Mouse (Mus musculus): Measurements from ENCODE around the gene Gm10471.
"Not testable (repeated sequence)": the region's sequence is repeated elsewhere in the genome, so short reads cannot be mapped to it uniquely, and the experiment has no call there.

Gene Gm10471

GRCm38 (mm10) chr5:26089191-26089590, at the start of gene Gm10471:
Gene Gm10471, minus strand, starts transcription at chr5:26089291.
- not testable (repeated sequence) for DNase-seq (ENCODE audit: low spot score)

DNA sequence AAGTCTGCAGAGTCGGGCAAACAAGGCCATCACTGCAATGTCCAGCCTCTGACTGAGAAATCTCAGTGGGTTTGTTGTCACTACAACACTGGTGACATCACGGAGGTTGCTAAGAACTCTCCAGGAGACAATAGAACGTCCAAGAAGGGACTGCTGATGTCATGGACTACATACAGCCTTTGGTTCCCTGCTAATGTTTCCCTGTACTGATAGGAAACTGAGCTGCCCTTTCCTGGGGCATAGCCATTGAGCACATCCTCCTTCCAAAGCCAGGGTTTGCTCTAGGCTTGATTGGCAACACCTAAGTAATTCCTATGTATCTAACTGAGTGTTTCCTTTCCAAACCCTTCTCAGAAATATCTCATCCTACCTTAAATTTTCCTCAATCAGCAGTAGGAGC, 32.2 kb upstream of the Gm10471 start, which contains the start of gene Gm10220:
TSS of gene Gm10220 (minus strand) at position 101 of the 400 bp plus-strand sequence.
- not testable (repeated sequence) for DNase-seq (ENCODE audit: low spot score)

DNA sequence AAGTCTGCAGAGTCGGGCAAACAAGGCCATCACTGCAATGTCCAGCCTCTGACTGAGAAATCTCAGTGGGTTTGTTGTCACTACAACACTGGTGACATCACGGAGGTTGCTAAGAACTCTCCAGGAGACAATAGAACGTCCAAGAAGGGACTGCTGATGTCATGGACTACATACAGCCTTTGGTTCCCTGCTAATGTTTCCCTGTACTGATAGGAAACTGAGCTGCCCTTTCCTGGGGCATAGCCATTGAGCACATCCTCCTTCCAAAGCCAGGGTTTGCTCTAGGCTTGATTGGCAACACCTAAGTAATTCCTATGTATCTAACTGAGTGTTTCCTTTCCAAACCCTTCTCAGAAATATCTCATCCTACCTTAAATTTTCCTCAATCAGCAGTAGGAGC, 16.2 kb upstream of the Gm10471 start, which contains the start of gene 5031410I06Rik:
TSS of gene 5031410I06Rik (minus strand) at position 101 of the 400 bp plus-strand sequence.
- not testable (repeated sequence) for DNase-seq (ENCODE audit: low spot score)

- not testable (repeated sequence) for DNase-seq (ENCODE audit: low spot score)
Observed at GRCm38 (mm10) chr5:26079023-26079422, 10.1 kb downstream of the Gm10471 start.

- DNase-seq (ENCODE audit: low spot score) = no peak
Observed at GRCm38 (mm10) chr5:26070716-26071115, 18.4 kb downstream of the Gm10471 start.

DNA sequence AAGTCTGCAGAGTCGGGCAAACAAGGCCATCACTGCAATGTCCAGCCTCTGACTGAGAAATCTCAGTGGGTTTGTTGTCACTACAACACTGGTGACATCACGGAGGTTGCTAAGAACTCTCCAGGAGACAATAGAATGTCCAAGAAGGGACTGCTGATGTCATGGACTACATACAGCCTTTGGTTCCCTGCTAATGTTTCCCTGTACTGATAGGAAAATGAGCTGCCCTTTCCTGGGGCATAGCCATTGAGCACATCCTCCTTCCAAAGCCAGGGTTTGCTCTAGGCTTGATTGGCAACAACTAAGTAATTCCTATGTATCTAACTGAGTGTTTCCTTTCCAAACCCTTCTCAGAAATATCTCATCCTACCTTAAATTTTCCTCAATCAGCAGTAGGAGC, 30.6 kb downstream of the Gm10471 start, which contains the start of gene Gm7347:
TSS of gene Gm7347 (minus strand) at position 101 of the 400 bp plus-strand sequence.
- DNase-seq (ENCODE audit: low spot score) = not testable (repeated sequence)

GRCm38 (mm10) chr5:26039458-26039857, 49.6 kb downstream of the Gm10471 start, which contains the start of gene Speer4a:
Gene Speer4a, minus strand, starts transcription at chr5:26039558.
- DNase-seq (ENCODE audit: low spot score) = not testable (repeated sequence)

All from adipocyte (in vitro differentiated cells).